Mouse (Mus musculus): ENCODE results near the gene Cs. TPM values are rescaled to one million over a fixed set of nuclear protein-coding genes. Genes with fewer than 3 reads are reported as not detected.

Gene Cs
- polyA plus RNA-seq, 1 experiment from 2014 or later, result 85.4 TPM

DNA sequence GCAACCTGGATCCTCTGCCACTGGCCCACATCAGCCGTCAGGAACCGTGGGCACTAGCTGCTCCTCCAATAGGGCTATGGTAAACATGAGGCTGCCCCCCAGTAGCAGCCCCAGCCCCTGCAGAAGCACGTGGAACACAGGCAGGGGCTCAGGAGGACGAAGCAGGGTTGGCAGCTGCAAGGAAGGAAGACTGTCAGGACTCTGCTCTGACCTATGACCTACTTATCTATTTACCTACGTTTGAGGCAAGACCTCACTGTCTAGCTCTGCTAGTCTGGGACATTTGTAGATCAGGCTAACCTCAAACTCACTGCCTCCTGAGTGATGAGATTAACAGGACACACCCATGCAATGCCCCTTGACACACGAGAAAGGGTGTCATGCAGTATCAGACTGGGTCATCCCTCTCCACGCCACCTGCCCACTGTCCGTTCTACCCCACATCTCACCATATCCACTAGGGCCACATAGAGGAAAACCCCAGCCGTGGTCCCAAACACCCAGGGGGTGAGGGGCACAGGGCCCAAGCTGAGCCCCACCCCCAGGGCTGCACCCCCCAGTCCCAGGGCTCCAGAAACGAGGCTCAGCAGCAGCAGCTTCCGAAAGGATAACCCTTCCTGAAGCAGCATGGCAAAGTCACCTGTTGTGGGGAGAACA is 58.6 kb downstream of the Cs start:
- no peak for ATAC-seq
- H3K27ac ChIP-seq (ENCODE audit: low read length), result no peak overlapping the region
- no peak overlapping the region for H3K4me2 ChIP-seq (replicated peaks; ENCODE audit: low read depth, low read length)
- no peak overlapping the region for H3K9ac ChIP-seq (replicated peaks; ENCODE audit: low read depth)
- no peaks in the 10 kb centered on the region for H3K9me3 ChIP-seq (ENCODE audit: low read length)
- H3K27me3 ChIP-seq (replicated peaks; ENCODE audit: insufficient read depth, low read length), result no peaks in the 10 kb centered on the region
- no peak for DNase-seq (ENCODE audit: low spot score)
- H3K36me3 ChIP-seq (ENCODE audit: insufficient read depth, low read length), result 0 out of 2 replicates have a peak, but pooled peaks cover 5% of the 10 kb centered on the region
- H3K4me1 ChIP-seq (ENCODE audit: insufficient read depth, low read depth, low read length), result no peaks in the 10 kb centered on the region
- WGBS, result 60% methylated on average over 11 of the region's 11 CpGs
- H3K4me3 ChIP-seq (ENCODE audit: low read depth, low read length), result no peak overlapping the region
- TF ChIP-seq CTCF (IDR thresholded peaks at IDR 0.05) (no peak), EP300 (IDR thresholded peaks at IDR 0.05) (no peak)

DNA sequence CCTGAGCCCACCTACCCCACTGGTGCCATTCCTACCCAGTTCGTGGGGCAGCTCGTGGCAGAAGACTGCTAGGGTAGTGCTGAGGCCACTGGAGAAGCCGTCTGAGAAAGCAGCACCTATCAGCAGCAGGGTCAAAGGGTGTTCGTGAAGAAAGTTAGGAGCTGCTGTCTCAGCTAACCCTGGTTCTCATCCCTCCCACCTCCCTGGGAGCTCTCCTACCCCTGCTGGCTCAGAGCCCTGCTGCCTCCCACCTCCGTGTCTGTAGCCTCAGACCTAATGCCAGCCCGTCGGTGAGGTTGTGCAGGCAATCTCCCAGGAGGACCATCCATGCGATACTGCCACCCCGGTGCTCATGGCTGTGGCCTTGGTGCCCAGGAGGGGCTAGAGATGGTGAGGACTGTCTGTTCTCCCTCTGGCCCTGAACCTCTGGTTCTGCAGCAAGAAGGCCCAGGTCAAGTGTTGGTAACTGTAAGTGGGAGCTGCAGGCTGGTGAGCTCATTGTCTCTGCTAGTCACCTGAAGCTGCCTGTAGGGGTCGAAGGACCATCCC is 59.3 kb downstream of the Cs start:
- 69% methylated on average over 10 of the region's 10 CpGs for WGBS
- DNase-seq (ENCODE audit: low spot score), result no peak
- Histone ChIP-seq H3K4me3 (ENCODE audit: low read depth, low read length) (no peak overlapping the region), H3K9me3 (ENCODE audit: low read length) (no peaks in the 10 kb centered on the region), H3K36me3 (ENCODE audit: insufficient read depth, low read length) (no peaks in the 10 kb centered on the region), H3K27ac (ENCODE audit: low read length) (no peak overlapping the region), H3K27me3 (replicated peaks; ENCODE audit: insufficient read depth, low read length) (no peaks in the 10 kb centered on the region), H3K9ac (replicated peaks; ENCODE audit: low read depth) (no peak overlapping the region), H3K4me1 (ENCODE audit: insufficient read depth, low read depth, low read length) (no peaks in the 10 kb centered on the region), H3K4me2 (replicated peaks; ENCODE audit: low read depth, low read length) (no peak overlapping the region)
- no peak for TF ChIP-seq EP300 (IDR thresholded peaks at IDR 0.05)
- TF ChIP-seq CTCF (IDR thresholded peaks at IDR 0.05), result no peak
- no peak for ATAC-seq

DNA sequence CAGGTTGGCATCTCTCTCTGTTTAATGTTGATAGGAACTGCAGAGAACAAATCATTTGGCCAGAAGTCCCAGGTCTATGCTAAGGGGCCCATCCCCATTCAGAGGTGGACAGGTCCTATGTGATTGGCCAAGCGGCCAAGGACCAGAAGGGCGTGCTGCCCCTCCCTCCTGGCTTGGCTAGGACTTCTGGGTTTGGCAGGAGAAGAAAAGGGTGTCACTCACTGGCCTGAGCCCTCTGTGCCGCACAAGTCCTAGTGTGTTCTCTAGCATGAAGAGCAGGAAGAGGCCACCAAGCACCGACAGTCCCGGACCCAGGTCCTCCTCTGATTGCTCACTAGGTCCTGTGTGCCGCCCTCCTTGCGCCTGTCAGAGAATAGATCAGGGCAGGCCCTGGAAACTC is 59.9 kb downstream of the Cs start:
- TF ChIP-seq EP300 (IDR thresholded peaks at IDR 0.05) (no peak), CTCF (IDR thresholded peaks at IDR 0.05) (no peak)
- no peak overlapping the region for H3K4me3 ChIP-seq (ENCODE audit: low read depth, low read length)
- H3K36me3 ChIP-seq (ENCODE audit: insufficient read depth, low read length), result no peaks in the 10 kb centered on the region
- no peak overlapping the region for H3K9ac ChIP-seq (replicated peaks; ENCODE audit: low read depth)
- no peaks in the 10 kb centered on the region for H3K27me3 ChIP-seq (replicated peaks; ENCODE audit: insufficient read depth, low read length)
- H3K4me2 ChIP-seq (replicated peaks; ENCODE audit: low read depth, low read length), result no peak overlapping the region
- peak; percentile 17; the same call in 1 of the 2 replicates for ATAC-seq
- no peak for DNase-seq (ENCODE audit: low spot score)
- 61% methylated on average over 7 of the region's 7 CpGs for WGBS
- H3K4me1 ChIP-seq (ENCODE audit: insufficient read depth, low read depth, low read length), result no peaks in the 10 kb centered on the region
- H3K27ac ChIP-seq (ENCODE audit: low read length), result no peak overlapping the region
- no peaks in the 10 kb centered on the region for H3K9me3 ChIP-seq (ENCODE audit: low read length)

DNA sequence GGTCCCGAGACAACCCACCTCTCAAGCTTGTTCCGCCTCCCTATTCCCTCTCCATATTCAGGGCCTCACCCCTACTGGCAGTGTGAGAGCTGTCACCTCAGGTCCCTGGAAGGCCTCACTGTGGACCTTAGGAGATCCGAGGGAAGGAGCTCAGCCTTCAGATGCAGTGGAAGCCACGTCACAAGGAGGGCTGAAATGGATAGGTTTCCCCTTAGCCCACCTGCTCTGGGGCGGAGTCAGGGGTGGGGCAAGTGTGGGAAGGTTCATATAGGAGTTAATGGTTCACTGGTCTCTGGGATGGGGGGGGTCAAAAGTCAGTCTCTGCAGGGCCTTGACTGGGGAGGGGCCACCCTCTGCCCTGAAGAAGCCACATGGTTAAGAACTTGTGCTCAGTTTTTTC is 62.8 kb downstream of the Cs start:
- ATAC-seq, result 0 out of 2 replicates have a peak, but pooled peaks have one; percentile 4
- Histone ChIP-seq H3K27me3 (replicated peaks; ENCODE audit: insufficient read depth, low read length) (no peaks in the 10 kb centered on the region), H3K4me3 (ENCODE audit: low read depth, low read length) (no peak overlapping the region), H3K27ac (ENCODE audit: low read length) (no peak overlapping the region), H3K36me3 (ENCODE audit: insufficient read depth, low read length) (no peaks in the 10 kb centered on the region), H3K9me3 (ENCODE audit: low read length) (no peaks in the 10 kb centered on the region), H3K4me2 (replicated peaks; ENCODE audit: low read depth, low read length) (no peak overlapping the region), H3K4me1 (ENCODE audit: insufficient read depth, low read depth, low read length) (no peaks in the 10 kb centered on the region), H3K9ac (replicated peaks; ENCODE audit: low read depth) (no peak overlapping the region)
- TF ChIP-seq EP300 (IDR thresholded peaks at IDR 0.05), result no peak
- no peak for TF ChIP-seq CTCF (IDR thresholded peaks at IDR 0.05)
- WGBS, result 29% methylated on average over 5 of the region's 5 CpGs
- DNase-seq (ENCODE audit: low spot score), result no peak

DNA sequence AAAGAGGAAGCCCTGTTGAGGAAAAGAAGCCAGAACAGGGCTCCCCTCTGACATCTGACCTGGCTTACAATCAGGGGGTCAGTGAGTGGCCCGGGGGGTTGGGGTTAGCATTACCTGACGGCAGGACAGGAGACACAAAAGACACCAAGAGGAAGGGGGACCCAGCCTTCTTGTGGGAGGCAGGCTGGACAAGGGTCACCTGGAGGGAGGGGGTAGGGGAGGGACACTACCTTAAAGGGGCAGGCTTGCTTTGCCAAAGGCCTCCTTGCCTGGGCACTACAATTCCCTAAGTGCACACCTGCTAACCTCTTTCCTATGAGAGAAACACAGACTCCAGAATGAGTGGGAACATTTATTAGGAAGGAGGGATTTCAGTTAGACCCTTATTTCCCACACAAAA is 63.5 kb downstream of the Cs start, which contains the start of gene Slc39a5:
Gene Slc39a5, minus strand, starts transcription at position 174 of the 400 bp plus-strand sequence.
- Histone ChIP-seq H3K4me2 (replicated peaks; ENCODE audit: low read depth, low read length) (no peak within 1 kb of the TSS), H3K36me3 (ENCODE audit: insufficient read depth, low read length) (peaks cover 7% of the 10 kb centered on the region; the same call in 1 of the 2 replicates), H3K4me3 (ENCODE audit: low read depth, low read length) (no peak within 1 kb of the TSS), H3K27me3 (replicated peaks; ENCODE audit: insufficient read depth, low read length) (no peaks in the 10 kb centered on the region), H3K27ac (ENCODE audit: low read length) (no peak within 1 kb of the TSS), H3K4me1 (ENCODE audit: insufficient read depth, low read depth, low read length) (no peaks in the 10 kb centered on the region), H3K9me3 (ENCODE audit: low read length) (no peaks in the 10 kb centered on the region), H3K9ac (replicated peaks; ENCODE audit: low read depth) (no peak within 1 kb of the TSS)
- TF ChIP-seq CTCF (IDR thresholded peaks at IDR 0.05) (no peak), EP300 (IDR thresholded peaks at IDR 0.05) (no peak)
- no peak for DNase-seq (ENCODE audit: low spot score)
- ATAC-seq, result no peak
- 35% methylated on average over 2 of the region's 2 CpGs for WGBS

DNA sequence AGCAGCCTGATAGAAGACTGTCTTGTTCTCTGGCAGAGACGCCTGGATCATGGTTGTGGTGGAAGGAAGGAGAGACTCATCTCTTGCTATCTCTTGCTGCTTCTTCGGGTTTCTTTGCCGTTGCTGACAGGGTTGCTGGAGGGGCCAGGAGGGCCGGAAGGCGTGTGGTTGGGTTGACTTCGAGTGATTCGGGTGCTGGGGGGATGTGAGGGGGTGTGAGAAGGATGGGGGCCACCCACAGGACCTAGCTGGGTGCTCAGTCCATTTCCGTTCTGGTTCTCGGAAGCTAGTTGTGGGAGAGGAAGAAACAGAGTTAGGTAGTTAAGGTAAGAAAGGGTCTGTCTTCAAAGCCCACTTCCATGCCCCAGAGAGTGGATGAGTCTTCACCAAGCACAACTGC is 64.1 kb downstream of the Cs start:
- DNase-seq (ENCODE audit: low spot score) (no peak), ATAC-seq (no peak)

More for the DNA sequence above, 64.1 kb downstream of the Cs start:
- H3K4me3 ChIP-seq (ENCODE audit: low read depth, low read length), result no peak overlapping the region
- TF ChIP-seq CTCF (IDR thresholded peaks at IDR 0.05), result no peak
- TF ChIP-seq EP300 (IDR thresholded peaks at IDR 0.05), result no peak
- no peaks in the 10 kb centered on the region for H3K9me3 ChIP-seq (ENCODE audit: low read length)
- WGBS, result 79% methylated on average over 9 of the region's 9 CpGs
- no peak overlapping the region for H3K9ac ChIP-seq (replicated peaks; ENCODE audit: low read depth)
- no peaks in the 10 kb centered on the region for H3K4me1 ChIP-seq (ENCODE audit: insufficient read depth, low read depth, low read length)
- no peaks in the 10 kb centered on the region for H3K27me3 ChIP-seq (replicated peaks; ENCODE audit: insufficient read depth, low read length)
- H3K4me2 ChIP-seq (replicated peaks; ENCODE audit: low read depth, low read length), result no peak overlapping the region
- no peak overlapping the region for H3K27ac ChIP-seq (ENCODE audit: low read length)
- H3K36me3 ChIP-seq (ENCODE audit: insufficient read depth, low read length), result peaks cover 7% of the 10 kb centered on the region; the same call in 1 of the 2 replicates

Measured in lung, postnatal 0 days (tissue).